Mouse (Mus musculus) C2C12 (cell line): ENCODE results near the gene Serpinb12.

Experiments used
- CEBPB ChIP-seq: IDR thresholded peaks from one replicate; pipeline ENCODE4 v1.6.1; 2011; ENCODE audit warnings: low read depth, mild to moderate bottlenecking, control low read depth, moderate library complexity
- CTCF ChIP-seq: IDR thresholded peaks from one replicate; pipeline ENCODE4 v1.5.1; 2011; ENCODE audit not compliant: control insufficient read depth, insufficient read depth, insufficient read length
- MAX ChIP-seq: IDR thresholded peaks from one replicate; pipeline ENCODE4 v1.6.1; 2011; ENCODE audit warnings: mild to moderate bottlenecking, control low read depth
- USF1 ChIP-seq: IDR thresholded peaks from one replicate; pipeline ENCODE4 v1.6.1; 2011; ENCODE audit warnings: low read depth, mild to moderate bottlenecking, control low read depth, moderate library complexity

- TF ChIP-seq CTCF (no peak), USF1 (no peak), CEBPB (no peak), MAX (no peak)
Observed at GRCm38 (mm10) chr1:106934265-106934664, at the start of gene Serpinb12.
